Mouse (Mus musculus) adrenal gland, adult 18-20 months (tissue): ENCODE results near the gene Iba57. TPM values are rescaled to one million over a fixed set of nuclear protein-coding genes. Genes with fewer than 3 reads are reported as not detected.
"Not testable (repeated sequence)": the region's sequence is repeated elsewhere in the genome, so short reads cannot be mapped to it uniquely, and the experiment has no call there.

Source experiments
- DNase-seq, 2 experiments: peaks; one replicate each; pipeline ENCODE4 v3.0.0; 2021 to 2022; ENCODE audit warnings: low spot score in 2 of 2
- long read RNA-seq, 2 experiments: library from polyadenylated mRNA; stranded (forward); transcript quantifications; one replicate each; pipeline ENCODE4 v2.0.0; 2021
- total RNA-seq, 2 experiments: library from RNA; stranded (reverse); gene quantifications; 1 replicate in 1 of 2; 2 replicates in 1 of 2; pipeline ENCODE4 v1.2.3; 2021

The Iba57 gene
- total RNA-seq: 10 to 100 TPM; 16.3 to 21.7 TPM
- long read RNA-seq, experiment 1, full-length matches to known transcripts: 13 of 21 reads
- long read RNA-seq, experiment 1, partial matches to known transcripts: 8 of 21 reads
- long read RNA-seq, experiment 1, other reads (novel, unspliced or antisense): 0 of 21 reads
- long read RNA-seq, experiment 2, full-length matches to known transcripts: 22 of 73 reads
- long read RNA-seq, experiment 2, partial matches to known transcripts: 38 of 73 reads
- long read RNA-seq, experiment 2, other reads (novel, unspliced or antisense): 13 of 73 reads

- peak; percentile 93 to 94 for DNase-seq
Observed at GRCm38 (mm10) chr11:59163255-59164236, at the start of gene Iba57. TSS of gene Iba57 (minus strand) at chr11:59163739.

DNA sequence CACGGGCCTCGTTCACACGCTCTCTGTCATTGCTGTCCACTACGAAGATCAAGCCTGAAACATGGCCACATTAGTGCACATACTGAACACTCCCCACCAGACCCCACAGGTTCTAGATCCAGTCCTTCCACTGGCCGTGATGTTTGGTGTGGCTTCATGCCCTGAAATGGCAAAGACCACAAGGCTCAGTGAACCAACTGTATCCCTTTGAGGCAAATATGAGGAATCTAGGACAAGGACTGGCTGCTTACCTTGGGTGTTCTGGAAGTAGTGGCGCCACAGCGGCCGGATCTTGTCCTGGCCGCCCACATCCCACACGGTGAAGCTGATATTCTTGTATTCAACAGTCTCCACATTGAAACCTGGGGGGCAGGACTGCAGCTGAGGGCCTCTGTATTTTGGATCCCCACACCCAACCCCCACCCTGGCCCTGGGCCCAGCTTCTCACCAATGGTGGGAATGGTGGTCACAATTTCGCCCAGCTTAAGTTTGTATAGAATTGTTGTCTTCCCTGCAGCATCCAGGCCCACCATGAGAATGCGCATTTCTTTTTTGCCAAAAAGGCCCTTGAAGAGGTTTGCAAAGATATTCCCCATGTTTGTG is 49.5 kb upstream of the Iba57 start:
- DNase-seq: no peak

DNA sequence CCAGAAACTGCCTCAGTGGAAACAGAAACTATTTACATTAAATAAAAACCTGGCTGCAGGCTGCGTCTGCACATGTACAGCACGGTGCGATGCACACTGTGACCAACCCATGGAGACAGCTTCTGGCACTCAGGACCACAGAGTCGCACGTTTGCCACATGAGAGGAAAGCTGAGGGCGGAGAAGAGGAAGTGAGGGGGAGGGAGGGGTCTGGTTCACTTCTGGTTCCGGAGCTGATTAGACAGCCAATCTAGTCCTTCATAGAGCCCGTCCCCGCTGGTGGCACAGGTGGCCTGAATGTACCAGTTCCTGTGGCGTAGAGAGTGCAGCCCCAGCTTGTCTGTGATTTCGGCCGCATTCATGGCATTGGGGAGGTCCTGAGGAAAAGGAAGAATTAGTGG is 48.8 kb upstream of the Iba57 start:
- DNase-seq: not testable (repeated sequence)

DNA sequence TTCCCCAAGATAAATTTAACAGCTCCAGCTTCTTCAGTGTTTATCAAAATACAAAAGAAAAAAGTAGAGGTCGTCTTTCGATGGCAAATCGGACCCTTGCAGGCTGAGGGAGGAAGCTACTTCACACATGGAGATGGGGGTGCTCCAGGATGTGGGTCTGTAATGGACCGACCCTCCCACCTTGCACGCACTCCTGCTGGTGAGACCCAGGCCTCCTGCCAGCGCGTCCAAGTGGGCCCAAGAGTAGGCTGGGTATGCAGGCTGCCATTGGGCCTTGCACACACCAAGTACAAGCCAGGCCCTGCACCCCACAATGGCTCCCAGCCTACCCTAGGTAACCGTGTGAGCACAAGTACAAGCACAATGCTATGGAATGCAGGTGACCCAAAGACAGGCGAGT is 48.0 kb upstream of the Iba57 start:
- not testable (repeated sequence) for DNase-seq

DNA sequence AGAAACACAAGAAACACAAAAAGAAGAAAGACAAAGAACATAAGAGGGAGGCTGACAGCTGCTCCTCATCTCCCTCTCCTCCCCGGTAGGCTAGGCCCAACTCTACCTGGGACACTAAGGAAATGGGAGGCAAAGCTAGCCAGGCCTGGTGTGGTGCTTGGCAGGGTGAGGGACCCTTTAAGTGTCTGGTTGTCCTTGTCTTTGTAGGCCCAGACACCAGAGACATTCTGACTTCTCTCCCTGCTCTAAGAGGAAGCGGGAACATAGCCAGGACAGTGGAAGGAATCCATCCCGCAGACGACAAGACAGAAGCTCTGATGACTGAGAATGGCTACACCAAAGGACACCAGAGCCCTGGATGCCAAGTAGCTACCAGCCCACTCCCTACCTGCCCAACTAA is 46.5 kb upstream of the Iba57 start:
- DNase-seq: no peak

DNA sequence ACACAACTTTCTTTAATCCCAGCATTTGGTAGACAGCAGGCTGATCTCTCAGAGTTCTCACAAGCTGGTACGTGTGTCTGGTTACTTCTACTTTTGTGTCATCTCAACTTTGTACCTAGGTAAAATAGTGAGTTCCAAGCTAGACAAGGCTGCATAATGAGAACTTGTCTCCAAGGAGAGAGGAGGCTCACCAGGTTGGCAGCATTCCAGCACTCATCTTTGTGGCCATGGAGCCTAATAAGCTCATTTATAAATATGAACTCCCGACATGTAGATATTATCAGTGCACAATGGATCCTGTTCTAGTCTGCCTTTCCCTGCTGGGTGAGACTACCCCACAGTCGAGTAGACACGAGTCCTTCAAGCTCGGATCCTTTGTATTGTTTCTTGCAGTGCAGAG is 46.0 kb upstream of the Iba57 start:
- DNase-seq: no peak

- DNase-seq: peak; percentile 64 to 65
Observed at GRCm38 (mm10) chr11:59209003-59209441, 45.5 kb upstream of the Iba57 start.

- peak; percentile 93 for DNase-seq
Observed at GRCm38 (mm10) chr11:59208153-59208831, 44.8 kb upstream of the Iba57 start, which contains the start of gene 2310033P09Rik. TSS of gene 2310033P09Rik (plus strand) at chr11:59208321.

GRCm38 (mm10) chr11:59202081-59202995 is 38.8 kb upstream of the Iba57 start, which contains the start of gene Mrpl55:
TSS of gene Mrpl55 (plus strand) at chr11:59202486.
- DNase-seq: peak; percentile 95

GRCm38 (mm10) chr11:59201216-59202002 is 37.9 kb upstream of the Iba57 start:
- DNase-seq: no peak

GRCm38 (mm10) chr11:59196230-59196629 is 32.7 kb upstream of the Iba57 start:
- no peak for DNase-seq

GRCm38 (mm10) chr11:59192059-59192386 is 28.5 kb upstream of the Iba57 start, which contains the start of gene Guk1:
TSS of gene Guk1 (minus strand) at chr11:59192212.
- no peak for DNase-seq

DNA sequence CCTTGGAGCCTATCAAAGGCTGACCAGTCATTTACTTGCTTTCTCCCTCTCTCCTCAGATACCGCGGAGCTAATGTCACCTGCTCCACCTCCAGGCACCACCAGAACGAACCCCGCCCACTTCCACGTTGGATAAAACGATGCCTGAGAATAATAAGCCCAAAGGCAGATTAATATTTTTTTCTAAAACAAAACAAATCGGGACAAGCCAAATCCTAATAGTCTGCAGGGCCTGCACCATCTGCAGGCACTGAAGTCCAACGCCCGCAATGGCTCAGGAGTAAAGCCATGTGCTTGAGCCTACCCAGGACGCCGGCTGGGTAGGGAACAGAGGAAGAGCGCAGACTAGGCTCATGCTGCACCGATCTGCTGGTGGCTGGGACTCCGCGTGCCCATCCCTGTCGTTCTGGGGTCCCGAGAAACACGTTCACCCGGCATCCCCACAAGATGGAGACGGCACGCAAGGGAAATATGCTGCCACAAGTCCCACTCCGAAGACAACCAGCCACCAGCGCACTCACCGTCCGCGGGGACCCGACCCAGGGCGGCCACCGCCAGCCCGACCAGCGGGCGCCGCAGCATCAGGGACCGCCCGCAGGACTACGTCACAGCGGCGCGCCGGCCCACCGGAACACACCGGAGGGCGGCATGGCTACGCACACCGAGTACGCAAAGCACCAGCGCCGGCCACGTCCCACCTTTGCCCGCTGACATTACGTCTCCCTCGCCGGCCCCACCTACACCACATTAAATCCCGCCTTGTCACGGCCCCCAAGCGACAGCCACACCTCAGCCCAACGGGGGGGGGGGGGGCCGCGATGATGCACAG is 27.9 kb upstream of the Iba57 start:
- DNase-seq: peak; percentile 84 to 89

- DNase-seq: no peak
Observed at GRCm38 (mm10) chr11:59187706-59188105, 24.2 kb upstream of the Iba57 start.

DNA sequence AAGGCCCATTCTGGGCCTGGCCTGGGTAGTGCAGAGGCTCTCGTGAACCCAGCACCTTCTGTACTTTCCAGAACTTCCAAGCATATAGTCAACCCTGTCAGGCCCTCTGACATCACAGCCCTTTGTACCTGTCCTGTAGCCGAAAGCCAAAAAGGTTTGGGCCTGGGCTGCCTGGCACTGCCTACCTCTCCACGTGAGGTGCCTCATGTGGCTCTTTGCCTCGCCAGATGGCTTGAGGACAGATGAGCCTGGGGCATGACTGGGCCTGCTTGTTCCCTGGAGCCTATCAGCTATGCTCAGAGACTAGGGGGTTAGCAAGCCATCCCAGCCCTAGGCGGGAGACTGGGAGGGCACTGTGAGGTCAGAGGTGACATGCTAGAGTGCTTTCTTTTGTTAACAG is 22.0 kb upstream of the Iba57 start:
- DNase-seq: no peak

GRCm38 (mm10) chr11:59183821-59184220 is 20.3 kb upstream of the Iba57 start:
- peak; percentile 45 to 49 for DNase-seq

DNA sequence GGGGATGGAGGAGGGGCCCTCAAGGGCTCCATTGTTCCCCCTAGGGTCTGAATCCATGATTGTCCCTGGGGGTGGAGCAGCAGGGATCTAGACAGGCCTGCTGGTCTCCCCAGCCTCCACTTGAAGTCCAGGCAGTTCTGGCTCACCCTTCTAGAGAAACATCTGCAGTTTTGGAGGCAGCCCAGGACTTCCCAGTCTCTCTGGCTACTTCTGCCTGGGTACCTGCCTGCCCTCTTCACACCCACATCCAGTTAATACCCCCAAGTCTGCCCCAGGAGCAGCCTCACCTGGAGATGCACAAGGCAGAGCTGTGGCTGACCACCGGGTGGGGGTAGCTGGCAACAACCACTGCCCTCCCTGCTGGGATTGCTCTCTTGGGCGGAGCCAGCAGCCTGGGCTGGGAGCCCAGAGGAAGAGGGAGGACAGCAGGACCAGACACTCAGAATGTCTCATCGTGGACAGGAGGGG is 19.4 kb upstream of the Iba57 start, which contains the start of gene Gjc2:
Gene Gjc2 (minus strand): TSS at position 350 of the 468 bp plus-strand sequence.
- peak in 1 of 2 experiments; percentile 49 for DNase-seq

DNA sequence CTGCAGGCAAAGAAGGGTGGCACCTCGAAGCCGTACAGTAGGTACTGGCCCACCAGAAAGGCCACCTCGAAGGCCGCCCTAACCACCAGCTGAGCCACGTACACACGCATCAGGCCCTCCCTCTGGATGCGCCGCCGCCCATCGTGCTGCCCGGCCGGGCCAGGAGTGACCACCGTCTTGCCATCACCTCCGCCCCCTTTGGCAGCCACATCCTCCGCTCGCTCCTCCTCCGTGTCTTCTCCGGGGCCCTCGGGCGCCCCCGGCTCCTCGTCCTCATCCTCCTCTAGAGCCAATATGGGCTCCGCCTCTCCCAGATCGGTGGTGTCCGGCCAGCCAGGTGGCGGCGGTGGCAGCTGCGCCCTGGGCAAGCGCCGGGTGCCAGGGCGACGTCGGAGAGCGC is 13.4 kb upstream of the Iba57 start:
- no peak for DNase-seq
